Mouse (Mus musculus) lung, postnatal 0 days (tissue): ENCODE results near the gene Nmd3.

ENCODE experiments used
- CTCF ChIP-seq: IDR thresholded peaks from 2 replicates; pipeline ENCODE4 v1.5.1; 2016; ENCODE audit warnings: antibody characterized with exemption, mild to moderate bottlenecking
- EP300 ChIP-seq: IDR thresholded peaks from 2 replicates; pipeline ENCODE4 v1.6.1; 2016; ENCODE audit warnings: antibody characterized with exemption, mild to moderate bottlenecking, control low read depth

DNA sequence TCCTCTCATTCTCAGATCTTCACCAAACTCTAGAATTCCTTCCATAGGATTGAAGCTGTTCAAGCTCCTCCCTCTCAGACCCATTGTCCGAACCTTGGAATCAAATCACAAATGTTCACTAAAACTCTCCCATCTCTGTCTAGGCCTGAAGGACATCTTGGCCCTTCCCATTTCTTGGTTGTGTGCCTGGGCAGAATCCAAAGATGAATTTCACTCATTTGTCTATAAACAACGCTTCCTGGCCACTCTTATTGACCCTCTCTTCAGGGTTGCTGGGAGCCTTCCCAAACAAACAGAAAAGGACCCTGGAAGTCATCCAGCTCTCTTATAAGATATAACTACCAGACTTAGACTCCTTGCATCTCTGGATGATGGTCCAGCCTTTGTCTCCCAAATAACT lies 76.2 kb downstream of the Nmd3 start:
- TF ChIP-seq EP300 (no peak), CTCF (no peak)
